Mouse (Mus musculus) gonadal fat pad, adult 2 months (tissue): ENCODE measurements at regions not wholly inside any gene's neighbourhood (a gene's known extent, or its start where the extent isn't known, plus 50 kb on each side); places are given as distances from the start of the nearest gene placed in this dataset.

ENCODE experiments used
- DNase-seq: peaks from one replicate; pipeline ENCODE4 v3.0.0-alpha.2; 2012; ENCODE audit warnings: low read depth

- no peak for DNase-seq
Measured at GRCm38 (mm10) chr9:46819808-46820207, 178.7 kb upstream of the Gm4791 start.

DNA sequence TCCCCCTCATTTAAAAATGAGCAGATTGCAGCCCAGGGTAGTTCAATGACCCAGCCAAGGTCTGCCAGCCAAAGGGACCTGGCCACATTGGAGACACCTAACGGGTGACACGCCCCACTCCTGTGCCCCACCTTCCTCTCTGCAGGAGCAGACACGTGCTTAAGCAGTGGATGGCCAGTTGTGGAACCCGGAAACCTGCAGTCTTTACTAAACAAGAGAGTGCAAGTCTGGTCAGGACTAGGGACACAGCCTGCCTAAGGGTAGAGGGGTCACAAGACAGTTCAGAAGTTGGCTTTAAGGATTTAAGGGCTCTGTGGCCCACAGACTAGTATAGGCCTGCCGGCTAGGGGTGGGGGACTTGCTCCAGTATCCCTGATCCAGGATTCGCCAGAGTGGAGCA lies 179.2 kb upstream of the Gm4791 start:
- DNase-seq: no peak

DNA sequence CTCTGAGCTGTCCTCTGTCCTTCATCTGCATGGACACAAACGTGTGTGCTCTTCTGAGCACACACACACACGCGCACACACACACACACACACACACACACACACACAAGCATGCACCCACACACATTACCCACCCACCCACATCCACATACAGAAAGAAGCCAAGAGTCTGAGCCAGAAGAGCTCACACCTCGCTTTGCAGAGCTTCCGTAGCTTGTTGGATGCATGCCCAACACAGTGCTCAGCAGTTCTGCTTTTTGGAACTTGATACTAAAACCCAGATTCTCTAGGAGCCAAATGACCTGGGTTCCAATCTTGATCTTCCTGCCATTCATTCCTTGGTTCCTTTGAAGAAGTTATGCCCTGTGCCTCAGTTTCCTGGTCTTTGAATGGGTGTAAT lies 182.4 kb upstream of the Gm4791 start:
- no peak for DNase-seq

DNA sequence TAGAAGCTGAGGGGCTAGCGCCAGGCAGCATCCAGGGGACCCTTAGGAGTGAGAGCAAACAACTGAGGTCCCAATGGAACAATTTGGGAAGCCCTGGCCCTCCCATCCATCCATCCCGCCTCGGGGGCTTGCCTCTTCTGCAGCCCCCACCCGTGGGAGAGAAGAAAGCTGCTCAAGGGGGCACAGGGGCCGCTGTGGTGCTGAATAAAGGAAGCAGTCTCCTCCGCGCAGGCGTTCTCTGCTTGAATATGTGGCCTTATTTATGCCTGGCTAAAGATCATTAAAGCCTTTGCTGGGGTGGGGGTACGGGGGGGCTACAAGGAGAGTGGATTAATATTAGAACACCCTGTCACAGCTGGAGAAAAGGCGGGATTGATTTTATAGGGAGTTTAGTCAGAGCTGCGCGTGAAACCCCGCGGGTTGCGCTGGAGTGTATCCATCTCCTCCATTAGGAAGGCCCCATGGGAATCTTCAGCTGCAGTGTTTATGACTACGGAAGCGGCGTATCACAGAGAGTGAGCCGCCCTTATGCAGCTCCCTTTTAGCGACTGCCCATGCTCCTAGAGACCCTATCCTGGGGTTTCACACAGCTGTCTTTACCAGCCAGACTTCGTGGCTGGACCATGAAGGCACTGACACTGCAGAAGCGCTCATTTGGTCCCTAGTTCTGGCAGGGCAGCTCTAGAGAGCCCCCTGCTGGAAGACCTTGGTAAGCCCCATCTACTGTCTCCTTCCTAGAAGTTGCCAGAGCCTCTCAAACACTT lies 183.9 kb upstream of the Gm4791 start:
- DNase-seq: no peak

DNA sequence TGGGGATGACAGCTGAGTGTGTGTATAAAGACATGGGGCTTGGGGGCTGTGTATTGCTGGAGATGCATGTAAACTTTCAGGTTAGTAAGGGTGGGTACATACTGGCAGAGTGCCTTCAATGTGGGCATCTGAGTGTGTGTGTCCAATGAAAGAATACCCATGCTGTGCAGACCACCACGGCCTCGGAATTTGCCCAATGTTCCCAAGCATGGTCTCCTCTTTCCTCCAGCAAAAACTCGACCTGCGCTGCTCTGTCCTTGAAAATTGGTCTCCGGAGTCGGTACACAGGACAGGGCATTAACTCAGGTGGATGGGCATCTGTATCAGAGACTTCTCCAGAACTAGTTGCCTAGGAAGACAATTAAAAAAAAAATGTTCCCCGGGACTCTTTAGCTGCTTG lies 188.3 kb upstream of the Gm4791 start:
- DNase-seq: no peak

DNA sequence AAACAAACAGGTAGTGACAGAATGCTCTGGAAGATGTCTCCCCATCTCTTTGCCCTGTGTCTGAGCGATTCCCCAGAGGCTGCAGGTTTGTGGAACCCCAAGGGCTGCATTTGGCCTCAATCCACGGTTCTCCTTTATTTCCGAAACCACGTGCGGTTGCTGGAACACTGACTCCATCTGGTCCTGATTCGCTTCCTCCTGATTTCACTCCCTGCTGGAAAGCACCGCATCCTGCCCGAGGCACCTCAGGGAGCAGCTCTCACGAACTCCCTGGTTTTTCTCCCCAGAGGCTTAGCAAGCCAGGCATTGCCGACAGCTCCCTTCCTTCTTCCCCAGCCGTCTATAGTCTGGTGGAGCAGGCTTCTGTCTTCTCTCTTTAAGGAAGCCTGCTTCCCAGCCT lies 203.1 kb upstream of the Gm4791 start:
- DNase-seq: no peak

DNA sequence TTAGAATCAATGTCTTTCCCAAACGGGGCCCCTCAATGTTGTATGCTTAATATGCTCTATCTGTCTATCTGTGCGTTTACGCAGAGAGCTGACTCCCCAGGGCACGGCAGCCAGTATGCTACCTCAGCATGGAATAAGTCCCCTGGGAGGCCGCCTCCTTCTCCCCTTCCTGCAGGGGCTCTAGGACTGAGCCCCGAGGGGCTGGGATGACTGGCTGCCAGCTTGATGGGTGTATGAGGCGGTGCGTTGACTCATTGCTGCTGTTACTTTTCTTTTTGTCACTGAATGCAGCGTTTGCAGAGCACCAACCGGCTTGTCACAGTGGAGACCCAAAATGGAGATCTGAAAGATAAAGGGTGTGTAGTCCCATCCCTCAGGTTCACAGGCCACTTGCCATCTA lies 209.5 kb upstream of the Gm4791 start:
- no peak for DNase-seq

DNA sequence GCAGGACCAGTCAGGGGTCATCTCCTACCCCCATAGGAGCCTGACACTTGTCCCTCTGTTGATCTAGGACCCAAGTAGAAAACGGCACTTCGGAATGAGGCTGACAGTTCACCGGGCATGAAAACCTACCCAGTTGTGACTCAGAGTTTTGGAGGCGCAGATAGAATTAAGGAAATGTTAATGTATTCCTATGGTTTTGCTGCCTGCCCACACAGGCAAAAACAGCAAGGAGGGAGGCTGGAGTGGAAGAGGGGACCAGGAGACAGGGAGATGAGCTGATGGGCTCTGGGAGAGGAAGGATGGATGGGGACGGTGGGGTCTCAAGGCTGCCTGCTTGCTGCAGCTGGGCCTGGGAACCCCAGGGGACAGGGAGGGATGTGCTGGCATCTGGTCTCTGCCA lies 210.1 kb upstream of the Gm4791 start:
- no peak for DNase-seq

DNA sequence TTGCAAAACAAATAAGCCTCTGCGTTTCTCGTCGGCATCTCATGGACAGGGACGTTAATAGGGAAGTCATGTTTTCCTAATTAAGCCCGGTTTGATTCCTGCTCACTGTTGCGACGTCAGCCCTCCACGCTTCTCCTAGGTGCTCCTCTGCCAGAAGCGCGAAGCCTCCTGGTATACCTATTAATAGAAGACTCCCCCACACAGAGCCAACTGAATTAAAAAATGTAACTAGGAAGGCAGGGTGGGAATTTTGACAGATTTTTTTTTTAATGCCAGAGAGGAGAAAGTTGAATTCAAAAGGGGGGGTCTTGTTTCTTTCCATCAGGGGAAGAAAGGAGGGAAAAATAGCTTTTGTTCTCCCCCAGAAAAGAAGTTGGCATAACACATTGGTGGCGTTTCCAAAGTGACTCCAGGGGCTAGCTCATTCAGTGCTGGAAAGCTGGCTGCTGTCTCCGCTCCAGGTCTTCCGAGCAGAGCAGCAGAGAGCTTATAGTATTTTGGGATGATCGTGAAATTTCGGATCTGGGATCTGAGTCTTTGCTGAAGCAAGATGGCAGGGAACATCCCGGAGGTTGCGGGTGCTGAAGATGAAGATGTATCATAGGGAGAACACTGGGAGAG lies 214.1 kb upstream of the Gm4791 start:
- no peak for DNase-seq

GRCm38 (mm10) chr9:46783597-46784354 lies 214.8 kb upstream of the Gm4791 start:
- DNase-seq: no peak

- DNase-seq: no peak
Measured at GRCm38 (mm10) chr9:46781681-46782080, 216.9 kb upstream of the Gm4791 start.

- DNase-seq: no peak
Measured at GRCm38 (mm10) chr9:46778769-46779168, 219.8 kb upstream of the Gm4791 start.

DNA sequence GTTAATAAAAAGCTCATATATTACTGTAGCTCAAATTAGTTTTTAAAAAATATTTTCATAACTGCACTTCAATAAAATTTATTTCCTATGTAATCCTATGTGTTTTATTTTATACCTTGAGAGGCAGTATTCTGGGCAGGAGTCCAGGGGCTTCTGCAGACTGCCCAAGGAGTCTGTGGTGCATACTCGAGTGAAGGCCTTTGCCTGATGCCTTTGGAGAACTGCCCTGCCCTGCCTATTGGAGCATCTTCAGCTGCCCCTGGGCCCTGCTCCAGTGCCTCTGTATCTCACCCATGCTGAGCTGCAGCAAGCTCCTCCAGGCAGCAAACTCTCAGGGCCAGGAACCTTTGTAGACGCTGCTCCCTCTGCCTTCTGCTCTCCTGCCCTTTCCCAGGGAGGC lies 223.7 kb upstream of the Gm4791 start:
- DNase-seq: no peak

DNA sequence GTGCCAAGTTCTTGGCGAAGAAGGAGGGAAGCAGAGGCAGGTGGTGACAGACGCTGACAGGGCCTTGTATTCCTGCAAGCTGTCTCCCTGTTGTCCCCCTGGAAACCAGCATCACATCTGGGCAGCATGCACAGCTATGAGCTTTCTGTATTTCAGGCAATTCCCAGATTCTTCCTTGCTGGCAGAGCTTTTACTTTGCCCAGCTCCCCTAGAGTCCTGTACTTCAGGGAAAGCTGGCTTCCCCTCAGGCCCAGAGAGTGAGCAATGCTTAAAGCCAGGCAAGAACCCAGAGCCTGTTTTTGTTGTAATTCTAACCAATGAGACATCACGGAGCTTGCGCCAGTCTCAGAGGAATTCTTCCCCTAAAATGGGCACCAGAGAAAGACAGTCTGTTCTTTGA lies 238.3 kb upstream of the Gm4791 start:
- DNase-seq: no peak

GRCm38 (mm10) chr9:46757005-46757672 lies 241.4 kb upstream of the Gm4791 start:
- DNase-seq: no peak

- DNase-seq: no peak
Measured at GRCm38 (mm10) chr9:46751981-46752380, 246.6 kb upstream of the Gm4791 start.

GRCm38 (mm10) chr9:46749441-46749840 lies 249.1 kb upstream of the Gm4791 start:
- DNase-seq: no peak

DNA sequence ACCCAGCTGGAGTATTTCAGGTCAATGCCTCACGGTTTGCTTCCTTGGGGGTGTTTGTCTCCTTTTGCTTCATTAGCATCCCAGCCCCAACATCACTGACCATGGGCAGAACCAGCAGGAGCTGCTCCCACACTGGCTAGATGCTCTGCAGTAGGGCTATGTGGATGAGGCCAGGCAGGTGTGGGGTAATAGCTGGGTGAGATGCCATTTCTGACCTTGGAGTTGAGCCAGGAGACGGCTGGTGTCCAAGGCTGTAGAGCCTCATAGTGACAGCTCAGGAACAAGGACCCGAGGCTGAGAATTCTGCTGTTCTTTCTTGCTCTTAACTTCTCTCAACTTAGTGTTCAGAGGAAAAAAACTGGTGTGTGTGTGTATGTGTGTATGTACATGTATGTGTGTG lies 252.3 kb upstream of the Gm4791 start:
- DNase-seq: no peak

DNA sequence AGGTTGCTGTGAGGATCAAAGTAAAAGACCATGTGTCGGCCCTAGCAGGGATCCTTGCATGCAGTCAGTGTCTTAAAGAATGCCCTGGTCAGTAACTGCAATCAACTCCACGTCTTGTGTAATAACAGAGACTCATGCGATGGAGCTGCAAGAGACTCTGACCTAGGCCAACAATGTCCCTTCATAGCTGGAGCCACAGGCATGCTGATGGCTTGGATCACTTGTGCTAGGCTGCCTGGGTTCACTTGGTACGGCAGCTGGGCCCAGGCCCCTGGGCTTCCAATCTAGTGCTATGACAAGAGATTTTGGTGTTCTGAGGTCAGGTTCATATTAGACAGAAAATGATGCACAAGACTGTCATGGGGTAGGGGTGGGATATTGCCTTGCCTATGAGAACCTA lies 258.0 kb upstream of the Gm4791 start:
- no peak for DNase-seq

GRCm38 (mm10) chr9:46739341-46739740 lies 259.2 kb upstream of the Gm4791 start:
- no peak for DNase-seq

DNA sequence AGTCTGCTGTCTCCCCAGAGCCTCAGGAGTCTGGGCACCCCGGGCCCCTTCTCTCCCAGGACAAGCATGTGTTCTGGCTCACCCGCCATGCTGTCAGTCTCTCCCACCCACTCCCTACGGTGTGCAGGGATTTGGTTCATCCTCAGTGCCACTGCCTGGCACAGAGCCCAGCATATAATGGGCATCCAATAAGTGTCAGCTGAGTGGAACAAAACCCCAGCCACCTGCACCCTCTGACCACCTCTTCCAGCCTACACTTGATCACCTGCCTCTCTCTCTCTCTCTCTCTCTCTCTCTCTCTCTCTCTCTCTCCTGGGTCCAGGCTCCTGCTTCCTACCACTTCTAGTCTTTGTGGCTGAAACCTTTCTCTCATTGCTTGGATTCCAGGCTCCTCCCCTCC lies 259.9 kb upstream of the Gm4791 start:
- no peak for DNase-seq

- DNase-seq: no peak
Measured at GRCm38 (mm10) chr9:46738056-46738455, 260.5 kb upstream of the Gm4791 start.

DNA sequence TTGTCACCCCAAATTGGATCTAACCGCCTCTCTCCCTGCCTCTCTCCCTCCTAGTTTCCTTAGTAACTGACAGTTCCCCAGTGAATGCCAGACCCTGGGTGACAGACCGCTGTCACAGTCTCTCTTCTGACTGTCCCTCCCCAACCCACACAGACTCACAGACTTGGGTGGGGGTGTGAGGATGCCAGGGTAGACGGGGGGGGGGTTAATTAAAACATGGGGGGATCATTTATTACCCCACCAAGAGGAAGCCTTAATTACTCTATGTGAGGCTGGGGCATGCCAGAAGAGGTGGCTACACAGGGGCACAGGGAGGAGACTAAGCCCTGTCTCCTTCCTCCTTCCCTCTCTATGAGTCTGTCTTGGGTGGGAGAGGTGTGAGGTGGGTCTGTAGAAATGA lies 261.1 kb upstream of the Gm4791 start:
- no peak for DNase-seq
